Mouse (Mus musculus): ENCODE results near the gene Odf3.

GRCm38 (mm10) chr7:140857550-140858505 is 10.2 kb downstream of the Odf3 start, which contains the start of gene Bet1l:
- TF ChIP-seq GATA1 (IDR thresholded peaks at IDR 0.05; ENCODE audit: low read length): no peak
- no peak for TF ChIP-seq TAL1 (IDR thresholded peaks at IDR 0.05; ENCODE audit: low read length)
